Mouse (Mus musculus) testis, adult 2 months (tissue): Measurements from ENCODE around the gene Lrrc75a.

Experiments used
- CTCF ChIP-seq: fragments of 200-500 bp; IDR thresholded peaks from 2 replicates; pipeline ENCODE4 v1.5.1; 2012; ENCODE audit warnings: low read depth, mild to moderate bottlenecking, inconsistent platforms, low read length, moderate library complexity; ENCODE audit not compliant: control insufficient read depth, insufficient read depth, insufficient replicate concordance
- POLR2A ChIP-seq: fragments of 200-500 bp; IDR thresholded peaks from 2 replicates; pipeline ENCODE4 v1.6.1; 2012; ENCODE audit warnings: low read depth, mild to moderate bottlenecking, inconsistent platforms, low read length, moderate library complexity; ENCODE audit not compliant: control insufficient read depth

DNA sequence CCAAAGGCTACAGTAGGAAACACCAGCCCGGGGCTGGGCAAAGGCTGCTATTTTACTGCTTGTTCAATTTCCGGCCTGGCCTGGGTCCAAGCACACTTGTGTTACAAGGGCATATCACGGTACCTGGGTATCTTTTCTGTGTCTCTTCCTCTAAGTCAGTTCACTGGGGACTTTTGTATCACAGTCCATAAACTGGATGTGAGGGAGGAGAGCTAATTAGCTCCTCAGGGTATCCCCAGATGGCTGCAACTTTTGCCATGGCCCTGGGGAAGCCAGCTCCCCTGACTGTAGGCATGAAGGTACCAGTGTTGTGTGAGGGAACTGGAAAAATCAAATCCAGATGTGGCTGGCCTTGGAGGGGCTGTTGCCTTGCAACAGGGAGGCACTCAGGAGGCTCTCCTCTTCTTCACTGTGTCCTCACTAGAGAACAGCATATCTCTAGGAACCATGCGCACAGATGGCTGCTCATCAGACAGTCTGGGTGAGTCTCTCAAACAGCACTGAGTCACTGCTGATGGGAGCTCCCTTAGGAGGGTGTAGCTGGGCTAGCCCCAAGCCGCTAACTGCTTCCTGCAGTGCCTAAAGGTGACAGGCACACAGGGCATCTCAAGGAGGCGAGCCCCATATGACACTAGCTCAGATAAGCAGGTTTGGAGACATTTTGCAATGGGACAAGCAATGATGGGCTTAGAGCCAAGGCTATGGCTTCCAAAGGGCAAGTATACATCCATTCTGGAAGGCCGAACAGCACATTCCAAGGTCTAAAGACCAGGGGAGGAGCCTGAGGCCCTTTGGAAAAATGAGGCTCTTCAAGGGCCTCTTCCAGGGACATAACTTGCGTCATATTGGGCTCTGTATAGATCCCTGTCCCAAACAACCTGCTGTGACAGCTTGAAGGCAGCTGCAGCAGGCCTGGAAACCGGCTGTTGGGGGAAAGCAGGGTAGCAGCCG, 23.7 kb downstream of the Lrrc75a start:
- no peak for TF ChIP-seq POLR2A
- TF ChIP-seq CTCF: no peak
